ENCODE assay signal across 14 mouse cellular contexts in the genomic region with DNA sequence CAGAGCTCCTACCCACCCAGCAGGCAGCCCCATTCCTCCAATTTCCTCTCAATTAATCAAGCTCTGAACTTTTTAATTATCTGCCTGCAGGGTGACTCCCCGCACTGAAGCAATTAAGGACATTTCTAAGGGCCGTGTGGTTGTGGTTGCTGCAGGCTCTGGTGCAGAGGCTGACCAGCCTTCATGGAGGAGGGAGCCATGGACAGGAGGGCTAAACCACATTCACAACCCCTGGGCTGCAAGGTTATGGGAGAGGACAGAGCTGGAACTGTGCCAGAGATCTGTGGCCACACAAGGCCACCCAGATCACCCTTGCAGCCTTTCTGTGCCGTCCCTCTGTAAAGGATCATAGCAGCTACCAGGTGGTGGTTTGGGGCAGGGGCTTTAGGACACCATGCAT.
A peak's percentile ranks its signal among the peaks of the same experiment; 100 is the strongest.
DNase-seq lines count a peak whose midpoint lies in the region; TF ChIP-seq lines count a peak whose summit lies in the region.
"Had no signal": no experiment of that assay in that cellular context is flagged by ENCODE, and none has a peak within 500 bp of the region (broad histone marks: within the 10 kb centered on the region; RNA-seq: fewer than 3 reads in every experiment).

No protein-coding gene starts in this region.

- intact Hi-C loops in left cerebral cortex, postnatal 36 days (cut with DNase I): loop anchor here (5.0 kb wide), 1 partner anchor 38 kb away; no protein-coding TSS in a partner anchor

- no peak overlapping the region for H3K4me3 ChIP-seq in kidney, adult 2 months (ENCODE audit: insufficient read depth, low read depth, low read length)
- H3K4me3 ChIP-seq: hindbrain, embryonic 13.5 days had no signal

- no peaks in the 10 kb centered on the region for H3K4me1 ChIP-seq in kidney, adult 2 months (ENCODE audit: control insufficient read depth, insufficient read depth, low read length)

- no peak for DNase-seq in kidney, adult 2 months
- DNase-seq in kidney, adult 18-20 months: no peak
- peak; percentile 80 to 88 for DNase-seq in adrenal gland, adult (ENCODE audit: inconsistent age in 2 of 2, low spot score in 1 of 2)
- peak; percentile 67 for DNase-seq in adrenal gland, adult 8-10 months
- peak; percentile 55 for DNase-seq in kidney, postnatal 10 days
- DNase-seq in thymus, postnatal 0 days (ENCODE audit: low spot score): no peak
- no peak for DNase-seq in frontal cortex, adult 2 months (ENCODE audit: extremely low spot score in 1 of 2, low spot score in 1 of 2)
- no peak for DNase-seq in left cerebral cortex, postnatal 36 days (ENCODE audit: low spot score in 2 of 2)
- DNase-seq: layer of hippocampus, postnatal 36 days; liver; lung, embryonic 14.5 days; spleen, adult 18-20 months had no signal

- H3K36me3 ChIP-seq in kidney, adult 2 months (ENCODE audit: control insufficient read depth, insufficient read depth, low read length): no peaks in the 10 kb centered on the region
- H3K36me3 ChIP-seq: hindbrain, embryonic 13.5 days had no signal

- H3K27me3 ChIP-seq in kidney, adult 2 months (replicated peaks; ENCODE audit: control insufficient read depth, insufficient read depth, low read length): no peaks in the 10 kb centered on the region
- H3K27me3 ChIP-seq: hindbrain, embryonic 13.5 days had no signal

- peak overlapping the region; percentile 4 for H3K27ac ChIP-seq in kidney, adult 2 months (ENCODE audit: insufficient read depth, low read depth, low read length)
- H3K27ac ChIP-seq: hindbrain, embryonic 13.5 days; stomach, postnatal 0 days had no signal

- 30% methylated on average over 3 of the region's 3 CpGs for WGBS in kidney, adult 2 months

- TF ChIP-seq CTCF in kidney, adult 2 months (conservative IDR thresholded peaks at IDR 0.05; ENCODE audit: insufficient read depth, insufficient read length, low read depth, low read length): no peak

- no peak for TF ChIP-seq POLR2A in kidney, adult 2 months (IDR thresholded peaks at IDR 0.05; ENCODE audit: low read depth, low read length)

Comparison
In these comparisons a context has a peak if more than half of its experiments do, and no peak if none do; other contexts are left out.
1. DNase-seq: peak in adrenal gland, adult (2 of 2), adrenal gland, adult 8-10 months (single experiment) and kidney, postnatal 10 days (single experiment); none in kidney, adult 2 months (single experiment), kidney, adult 18-20 months (single experiment), thymus, postnatal 0 days (single experiment), frontal cortex, adult 2 months (0 of 2) and left cerebral cortex, postnatal 36 days (0 of 2).